Comparison of ENCODE assay signal across 8 mouse cellular contexts in genomic region chr6:34511410-34511809, GRCm38 (mm10). TPM values are rescaled to one million over a fixed set of nuclear protein-coding genes. Genes with fewer than 3 reads are reported as not detected.
A peak's percentile ranks its signal among the peaks of the same experiment; 100 is the strongest.
DNase-seq lines count a peak whose midpoint lies in the region; ATAC-seq lines count a peak whose summit lies in the region.

No protein-coding gene starts in this region.

- H3K27me3 ChIP-seq in hindbrain, embryonic 14.5 days (ENCODE audit: control insufficient read depth, insufficient read depth, low read length): no peaks in the 10 kb centered on the region

- no peaks in the 10 kb centered on the region for H3K9me3 ChIP-seq in hindbrain, embryonic 14.5 days (ENCODE audit: control insufficient read depth, low read length)

- peak; percentile 75 for ATAC-seq in common myeloid progenitor, adult 5-6 weeks (replicated peaks; ENCODE audit: low read depth, poor library complexity, severe bottlenecking)
- peak; percentile 90; the same call in 1 of the 2 replicates for ATAC-seq in hindbrain, embryonic 14.5 days (ENCODE audit: low FRiP score)
- no peak for ATAC-seq in activated CD4-positive, CD25-positive, alpha-beta regulatory T cell, adult 4 months

- peak; percentile 39 for DNase-seq in cerebellum, adult 9-10 months
- DNase-seq in cerebellum, postnatal 4 days (ENCODE audit: low spot score in 2 of 2): no peak
- peak; percentile 36 for DNase-seq in 3134 (ENCODE audit: extremely low read depth, insufficient read length, low spot score)
- peak; percentile 78 for DNase-seq in hindbrain, embryonic 14.5 days (ENCODE audit: low spot score)
- peak; percentile 76 for DNase-seq in mesoderm, embryonic 11.5 days (ENCODE audit: low read depth, low spot score)
- DNase-seq in spleen, postnatal 36 days (ENCODE audit: low spot score in 2 of 2): no peak

- no peak overlapping the region for H3K9ac ChIP-seq in hindbrain, embryonic 14.5 days

- H3K27ac ChIP-seq in hindbrain, embryonic 14.5 days: no peak overlapping the region

- H3K4me3 ChIP-seq in hindbrain, embryonic 14.5 days (replicated peaks; ENCODE audit: low read length): no peak overlapping the region

- 60% methylated on average over 2 of the region's 2 CpGs for WGBS in hindbrain, embryonic 14.5 days

- H3K4me2 ChIP-seq in hindbrain, embryonic 14.5 days (replicated peaks): no peak overlapping the region

- 0 out of 2 replicates have a peak, but pooled peaks cover 3% of the 10 kb centered on the region for H3K36me3 ChIP-seq in hindbrain, embryonic 14.5 days (replicated peaks; ENCODE audit: control insufficient read depth, insufficient read depth)

- H3K4me1 ChIP-seq in hindbrain, embryonic 14.5 days (replicated peaks; ENCODE audit: control insufficient read depth, insufficient read depth, low read length): no peaks in the 10 kb centered on the region

RNA-seq across cellular contexts. Expression of gene Bpgm, which starts 35.4 kb away (rescaled TPM):
- 26.4 and 27.2 TPM in 2 replicates for total RNA-seq in common myeloid progenitor, adult 5-6 weeks (2017)
- 85.2 and 86.1 TPM in 2 replicates for polyA plus RNA-seq in hindbrain, embryonic 14.5 days (2014; fragmentation: Nextera tagmentation; extraction: Ambion mirVana)
- polyA plus RNA-seq in activated CD4-positive, CD25-positive, alpha-beta regulatory T cell, adult 4 months (2017; shearing (Covaris generic)): 10 to 100 TPM; 16.7 to 19.1 TPM

Comparison
In these comparisons a context has a peak if more than half of its experiments do, and no peak if none do; other contexts are left out.
1. DNase-seq: peak in cerebellum, adult 9-10 months (single experiment), 3134 (single experiment), hindbrain, embryonic 14.5 days (single experiment) and mesoderm, embryonic 11.5 days (single experiment); none in cerebellum, postnatal 4 days (0 of 2) and spleen, postnatal 36 days (0 of 2).